Mouse (Mus musculus) small intestine, adult 2 months (tissue): Measurements from ENCODE around the gene St8sia1. TPM values are rescaled to one million over a fixed set of nuclear protein-coding genes. Genes with fewer than 3 reads are reported as not detected.

ENCODE experiments used
- H3K27ac ChIP-seq: fragments of 200-500 bp; 2 replicates; pipeline ENCODE4 v1.5.1; 2012; ENCODE audit warnings: low read depth, low read length, control low read depth, inconsistent platforms; ENCODE audit not compliant: insufficient read depth
- H3K27me3 ChIP-seq: fragments of 200-500 bp; 2 replicates; pipeline ENCODE4 v1.6.1; 2012; ENCODE audit warnings: mild to moderate bottlenecking, moderate library complexity, low read length, inconsistent platforms; ENCODE audit not compliant: control insufficient read depth, insufficient read depth
- H3K36me3 ChIP-seq: fragments of 200-500 bp; 2 replicates; pipeline ENCODE4 v1.6.1; 2012; ENCODE audit warnings: mild to moderate bottlenecking, low read length, control low read depth, inconsistent platforms; ENCODE audit not compliant: control insufficient read depth, insufficient read depth
- H3K4me1 ChIP-seq: fragments of 200-500 bp; 2 replicates; pipeline ENCODE4 v1.6.1; 2012; ENCODE audit warnings: low read length, inconsistent platforms, mixed read lengths; ENCODE audit not compliant: control insufficient read depth, insufficient read depth, insufficient read length
- H3K4me3 ChIP-seq: fragments of 200-500 bp; 2 replicates; pipeline ENCODE4 v1.5.1; 2012; ENCODE audit warnings: low read depth, mild to moderate bottlenecking, control low read depth, inconsistent platforms, low read length, moderate library complexity
- CTCF ChIP-seq: fragments of 200-500 bp; IDR thresholded peaks from 2 replicates; pipeline ENCODE4 v1.5.1; 2012; ENCODE audit warnings: low read depth, mild to moderate bottlenecking, control low read depth, inconsistent platforms, low read length, moderate library complexity, mixed read lengths; ENCODE audit not compliant: insufficient replicate concordance, insufficient read length; ENCODE audit errors: extremely low read depth
- POLR2A ChIP-seq: fragments of 200-500 bp; IDR thresholded peaks from 2 replicates; pipeline ENCODE4 v1.6.1; 2012; ENCODE audit warnings: low read depth, mild to moderate bottlenecking, control low read depth, inconsistent platforms, low read length, moderate library complexity
- WGBS: fragments of 180-500 bp; shearing (Covaris S2); methylation state at CpG from one replicate; pipeline ENCODE4 v1.1.7; 2018; 5-methylcytosine and 5-hydroxymethylcytosine counted together
- polyA plus RNA-seq: library from polyadenylated mRNA; depleted of rRNA; stranded (reverse); fragments of >200 nt; gene quantifications from 2 replicates; pipeline ENCODE4 v1.2.3, GENCODE M21; 2012

The St8sia1 gene
- polyA plus RNA-seq, 1 experiment, result 0.19 TPM

- Histone ChIP-seq H3K4me3 (no peak overlapping the region), H3K36me3 (no peaks in the 10 kb centered on the region), H3K27me3 (no peaks in the 10 kb centered on the region), H3K27ac (no peak overlapping the region), H3K4me1 (no peaks in the 10 kb centered on the region)
- 72% methylated on average over 11 of the region's 11 CpGs for WGBS
- TF ChIP-seq POLR2A, result no peak
- TF ChIP-seq CTCF, result no peak
These were observed 13.9 kb downstream of the St8sia1 start for GRCm38 (mm10) chr6:142950354-142950753.

- Histone ChIP-seq H3K27me3 (no peaks in the 10 kb centered on the region), H3K4me1 (no peaks in the 10 kb centered on the region), H3K36me3 (no peaks in the 10 kb centered on the region), H3K4me3 (no peak overlapping the region), H3K27ac (no peak overlapping the region)
- TF ChIP-seq POLR2A (no peak), CTCF (no peak)
- WGBS, result 66% methylated on average over 5 of the region's 5 CpGs
These were observed 15.3 kb downstream of the St8sia1 start for GRCm38 (mm10) chr6:142948955-142949357.

GRCm38 (mm10) chr6:142947029-142947428, 17.2 kb downstream of the St8sia1 start:
- H3K27me3 ChIP-seq, result no peaks in the 10 kb centered on the region
- H3K36me3 ChIP-seq, result no peaks in the 10 kb centered on the region
- TF ChIP-seq POLR2A, result no peak
- no peak for TF ChIP-seq CTCF
- H3K4me1 ChIP-seq, result no peaks in the 10 kb centered on the region
- no peak overlapping the region for H3K4me3 ChIP-seq
- WGBS, result 73% methylated on average over 6 of the region's 6 CpGs
- no peak overlapping the region for H3K27ac ChIP-seq

GRCm38 (mm10) chr6:142946069-142946871, 18.0 kb downstream of the St8sia1 start:
- WGBS, result 67% methylated on average over 8 of the region's 8 CpGs
- H3K27me3 ChIP-seq, result no peaks in the 10 kb centered on the region
- no peaks in the 10 kb centered on the region for H3K4me1 ChIP-seq
- H3K27ac ChIP-seq, result no peak overlapping the region
- no peak overlapping the region for H3K4me3 ChIP-seq
- H3K36me3 ChIP-seq, result no peaks in the 10 kb centered on the region
- TF ChIP-seq CTCF (no peak), POLR2A (no peak)

- 75% methylated on average over 2 of the region's 2 CpGs for WGBS
These were observed 18.8 kb downstream of the St8sia1 start for GRCm38 (mm10) chr6:142945461-142945860.

GRCm38 (mm10) chr6:142944470-142944869, 19.8 kb downstream of the St8sia1 start:
- Histone ChIP-seq H3K27me3 (no peaks in the 10 kb centered on the region), H3K4me1 (no peaks in the 10 kb centered on the region), H3K27ac (no peak overlapping the region), H3K4me3 (no peak overlapping the region), H3K36me3 (no peaks in the 10 kb centered on the region)
- WGBS, result 90% methylated on average over 3 of the region's 3 CpGs
- no peak for TF ChIP-seq POLR2A
- peak; percentile 8; the same call in 1 of the 2 replicates for TF ChIP-seq CTCF

More at GRCm38 (mm10) chr6:142945461-142945860, 18.8 kb downstream of the St8sia1 start:
- no peak overlapping the region for H3K4me3 ChIP-seq
- H3K4me1 ChIP-seq, result no peaks in the 10 kb centered on the region
- H3K27me3 ChIP-seq, result no peaks in the 10 kb centered on the region
- TF ChIP-seq POLR2A (no peak), CTCF (no peak)
- H3K36me3 ChIP-seq, result no peaks in the 10 kb centered on the region
- H3K27ac ChIP-seq, result no peak overlapping the region

GRCm38 (mm10) chr6:142943419-142943818, 20.8 kb downstream of the St8sia1 start:
- TF ChIP-seq POLR2A (no peak), CTCF (no peak)
- Histone ChIP-seq H3K4me1 (no peaks in the 10 kb centered on the region), H3K4me3 (no peak overlapping the region), H3K36me3 (no peaks in the 10 kb centered on the region), H3K27ac (no peak overlapping the region), H3K27me3 (no peaks in the 10 kb centered on the region)
- WGBS, result 83% methylated on average over 8 of the region's 8 CpGs
